Mouse (Mus musculus): ENCODE measurements at regions not wholly inside any gene's neighbourhood (a gene's known extent, or its start where the extent isn't known, plus 50 kb on each side); places are given as distances from the start of the nearest gene placed in this dataset.
A peak's percentile ranks its signal among the peaks of the same experiment; 100 is the strongest.

DNA sequence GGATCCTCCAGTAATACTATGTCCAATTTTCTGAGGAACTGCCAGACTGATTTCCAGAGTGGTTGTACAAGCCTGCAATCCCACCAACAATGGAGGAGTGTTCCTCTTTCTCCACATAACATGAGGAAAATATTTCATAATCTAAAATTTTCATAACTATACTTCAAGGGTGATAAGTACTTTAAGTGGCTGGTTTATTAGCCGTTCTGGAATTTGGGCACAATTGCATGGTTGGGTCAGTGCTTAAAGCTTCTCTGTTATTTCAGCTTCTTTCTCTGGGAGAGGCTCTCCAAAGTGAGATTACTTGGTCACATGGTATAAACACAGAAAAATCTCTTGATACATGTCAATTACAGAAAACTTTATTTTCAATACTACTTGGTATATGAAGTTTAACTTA lies 2115.9 kb downstream of the 4930444P10Rik start:
- TF ChIP-seq POLR2A (IDR thresholded peaks at IDR 0.05; ENCODE audit: low read depth, low read length) (no peak), CTCF (IDR thresholded peaks at IDR 0.05; ENCODE audit: borderline replicate concordance, insufficient read depth, low read length) (no peak)
- H3K4me1 ChIP-seq (ENCODE audit: control insufficient read depth, insufficient read depth, low read length) = no peaks in the 10 kb centered on the region
- H3K27ac ChIP-seq (ENCODE audit: insufficient read depth, low read length) = no peak overlapping the region
- no peak overlapping the region for H3K4me3 ChIP-seq (ENCODE audit: insufficient read depth, low read length)

GRCm38 (mm10) chr1:13949241-13949640 lies 2143.9 kb downstream of the 4930444P10Rik start:
- H3K27ac ChIP-seq (ENCODE audit: insufficient read depth, low read length) = no peak overlapping the region

DNA sequence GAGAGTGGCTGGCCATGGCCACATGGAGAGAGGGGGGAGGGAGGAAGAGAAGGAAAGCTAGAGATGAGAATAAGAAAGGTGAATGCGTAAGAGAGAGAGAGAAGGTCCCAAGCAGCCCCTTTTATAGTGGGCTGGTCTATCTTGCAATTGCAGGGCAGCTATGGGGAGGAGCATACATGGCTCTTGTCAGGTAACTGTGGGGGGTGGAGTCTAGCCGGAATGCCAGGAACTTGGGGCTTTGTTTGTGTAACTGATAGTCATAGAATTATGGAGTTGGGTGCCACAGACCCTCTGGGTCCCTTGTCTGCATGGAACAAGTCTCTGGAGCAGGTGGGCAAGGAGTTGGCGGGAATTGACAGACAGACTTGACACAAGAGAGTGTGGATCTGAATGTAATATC lies 2151.8 kb downstream of the 4930444P10Rik start:
- H3K4me3 ChIP-seq (ENCODE audit: insufficient read depth, low read length) = no peak overlapping the region
- no peak overlapping the region for H3K27ac ChIP-seq (ENCODE audit: insufficient read depth, low read length)
- TF ChIP-seq POLR2A (IDR thresholded peaks at IDR 0.05; ENCODE audit: low read depth, low read length) (no peak), CTCF (IDR thresholded peaks at IDR 0.05; ENCODE audit: borderline replicate concordance, insufficient read depth, low read length) (no peak)
- no peaks in the 10 kb centered on the region for H3K4me1 ChIP-seq (ENCODE audit: control insufficient read depth, insufficient read depth, low read length)

More at GRCm38 (mm10) chr1:13949241-13949640, 2143.9 kb downstream of the 4930444P10Rik start:
- no peak overlapping the region for H3K4me3 ChIP-seq (ENCODE audit: insufficient read depth, low read length)
- no peak for TF ChIP-seq POLR2A (IDR thresholded peaks at IDR 0.05; ENCODE audit: low read depth, low read length)
- no peak for TF ChIP-seq CTCF (IDR thresholded peaks at IDR 0.05; ENCODE audit: borderline replicate concordance, insufficient read depth, low read length)
- H3K4me1 ChIP-seq (ENCODE audit: control insufficient read depth, insufficient read depth, low read length) = no peaks in the 10 kb centered on the region

DNA sequence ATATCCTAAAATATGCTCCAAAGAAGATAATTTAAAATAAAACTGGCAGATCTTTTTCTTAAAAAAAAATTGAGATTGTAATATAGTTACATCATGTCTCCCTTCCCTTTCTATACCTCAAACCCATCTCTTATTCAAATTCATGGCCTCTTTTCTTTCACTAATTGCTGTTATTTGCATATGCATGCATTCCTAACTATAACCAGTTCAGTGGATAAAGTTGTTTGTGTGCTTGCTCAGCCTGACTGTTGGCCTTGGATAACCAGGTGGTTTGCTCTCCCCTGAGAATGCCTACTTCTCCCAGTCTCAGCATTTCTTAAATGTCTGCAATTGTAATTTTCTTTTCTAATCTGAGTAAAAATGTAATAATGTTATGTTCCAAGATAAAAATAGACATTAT lies 2154.8 kb downstream of the 4930444P10Rik start:
- no peak overlapping the region for H3K27ac ChIP-seq (ENCODE audit: insufficient read depth, low read length)
- H3K4me1 ChIP-seq (ENCODE audit: control insufficient read depth, insufficient read depth, low read length) = no peaks in the 10 kb centered on the region
- no peak overlapping the region for H3K4me3 ChIP-seq (ENCODE audit: insufficient read depth, low read length)
- no peak for TF ChIP-seq CTCF (IDR thresholded peaks at IDR 0.05; ENCODE audit: borderline replicate concordance, insufficient read depth, low read length)
- no peak for TF ChIP-seq POLR2A (IDR thresholded peaks at IDR 0.05; ENCODE audit: low read depth, low read length)

GRCm38 (mm10) chr1:13935938-13936491 lies 2157.1 kb downstream of the 4930444P10Rik start:
- Histone ChIP-seq H3K27ac (ENCODE audit: insufficient read depth, low read length) (no peak overlapping the region), H3K4me3 (ENCODE audit: insufficient read depth, low read length) (no peak overlapping the region), H3K4me1 (ENCODE audit: control insufficient read depth, insufficient read depth, low read length) (no peaks in the 10 kb centered on the region)
- no peak for TF ChIP-seq POLR2A (IDR thresholded peaks at IDR 0.05; ENCODE audit: low read depth, low read length)
- no peak for TF ChIP-seq CTCF (IDR thresholded peaks at IDR 0.05; ENCODE audit: borderline replicate concordance, insufficient read depth, low read length)

- TF ChIP-seq POLR2A (IDR thresholded peaks at IDR 0.05; ENCODE audit: low read depth, low read length) = no peak
- no peak for TF ChIP-seq CTCF (IDR thresholded peaks at IDR 0.05; ENCODE audit: borderline replicate concordance, insufficient read depth, low read length)
- Histone ChIP-seq H3K4me3 (ENCODE audit: insufficient read depth, low read length) (no peak overlapping the region), H3K27ac (ENCODE audit: insufficient read depth, low read length) (peak overlapping the region; percentile 37; the same call in 1 of the 2 replicates), H3K4me1 (ENCODE audit: control insufficient read depth, insufficient read depth, low read length) (peaks cover 8% of the 10 kb centered on the region)
Observed at GRCm38 (mm10) chr1:13928679-13929078, 2164.4 kb downstream of the 4930444P10Rik start.

DNA sequence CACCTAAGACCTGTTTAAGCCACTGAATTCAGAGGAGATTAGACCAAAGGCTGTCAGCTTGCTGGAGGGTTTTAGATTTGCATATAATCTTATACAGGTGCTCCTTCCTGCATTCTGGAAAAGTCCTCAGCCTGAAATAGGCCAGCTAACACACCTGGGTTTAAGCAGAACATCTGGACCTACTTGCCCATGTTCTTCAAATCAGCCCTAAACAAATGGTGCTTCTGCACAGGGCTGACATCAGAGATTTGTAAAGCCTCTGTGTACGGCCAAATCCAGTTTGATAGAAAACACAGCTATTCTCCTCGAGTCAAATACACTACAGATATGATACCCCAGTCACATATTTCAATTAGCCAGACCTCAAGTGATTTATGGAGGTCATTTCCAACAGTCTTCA lies 2165.2 kb downstream of the 4930444P10Rik start:
- TF ChIP-seq CTCF (IDR thresholded peaks at IDR 0.05; ENCODE audit: borderline replicate concordance, insufficient read depth, low read length) (no peak), POLR2A (IDR thresholded peaks at IDR 0.05; ENCODE audit: low read depth, low read length) (no peak)
- Histone ChIP-seq H3K27ac (ENCODE audit: insufficient read depth, low read length) (peak overlapping the region; percentile 1; the same call in 1 of the 2 replicates), H3K4me3 (ENCODE audit: insufficient read depth, low read length) (no peak overlapping the region)

GRCm38 (mm10) chr1:13925994-13926393 lies 2167.1 kb downstream of the 4930444P10Rik start:
- H3K4me3 ChIP-seq (ENCODE audit: insufficient read depth, low read length) = no peak overlapping the region
- no peak for TF ChIP-seq POLR2A (IDR thresholded peaks at IDR 0.05; ENCODE audit: low read depth, low read length)
- peaks cover 8% of the 10 kb centered on the region for H3K4me1 ChIP-seq (ENCODE audit: control insufficient read depth, insufficient read depth, low read length)
- peak overlapping the region; percentile 57 for H3K27ac ChIP-seq (ENCODE audit: insufficient read depth, low read length)

More for the DNA sequence above, 2165.2 kb downstream of the 4930444P10Rik start:
- H3K4me1 ChIP-seq (ENCODE audit: control insufficient read depth, insufficient read depth, low read length) = peaks cover 8% of the 10 kb centered on the region

GRCm38 (mm10) chr1:13915216-13915615 lies 2177.9 kb downstream of the 4930444P10Rik start:
- no peak overlapping the region for H3K27ac ChIP-seq (ENCODE audit: insufficient read depth, low read length)
- no peak for TF ChIP-seq POLR2A (IDR thresholded peaks at IDR 0.05; ENCODE audit: low read depth, low read length)
- no peak for TF ChIP-seq CTCF (IDR thresholded peaks at IDR 0.05; ENCODE audit: borderline replicate concordance, insufficient read depth, low read length)
- no peaks in the 10 kb centered on the region for H3K4me1 ChIP-seq (ENCODE audit: control insufficient read depth, insufficient read depth, low read length)
- H3K4me3 ChIP-seq (ENCODE audit: insufficient read depth, low read length) = no peak overlapping the region

- no peaks in the 10 kb centered on the region for H3K4me1 ChIP-seq (ENCODE audit: control insufficient read depth, insufficient read depth, low read length)
- no peak for TF ChIP-seq CTCF (IDR thresholded peaks at IDR 0.05; ENCODE audit: borderline replicate concordance, insufficient read depth, low read length)
- no peak for TF ChIP-seq POLR2A (IDR thresholded peaks at IDR 0.05; ENCODE audit: low read depth, low read length)
- no peak overlapping the region for H3K4me3 ChIP-seq (ENCODE audit: insufficient read depth, low read length)
Observed at GRCm38 (mm10) chr1:13879126-13879525, 2214.0 kb downstream of the 4930444P10Rik start.

More at GRCm38 (mm10) chr1:13879126-13879525, 2214.0 kb downstream of the 4930444P10Rik start:
- no peak overlapping the region for H3K27ac ChIP-seq (ENCODE audit: insufficient read depth, low read length)

Measured in embryonic fibroblast, embryonic 13.5 days (primary cell).